Mouse (Mus musculus): ENCODE data around the gene Cabp2.

Gene Cabp2

DNA sequence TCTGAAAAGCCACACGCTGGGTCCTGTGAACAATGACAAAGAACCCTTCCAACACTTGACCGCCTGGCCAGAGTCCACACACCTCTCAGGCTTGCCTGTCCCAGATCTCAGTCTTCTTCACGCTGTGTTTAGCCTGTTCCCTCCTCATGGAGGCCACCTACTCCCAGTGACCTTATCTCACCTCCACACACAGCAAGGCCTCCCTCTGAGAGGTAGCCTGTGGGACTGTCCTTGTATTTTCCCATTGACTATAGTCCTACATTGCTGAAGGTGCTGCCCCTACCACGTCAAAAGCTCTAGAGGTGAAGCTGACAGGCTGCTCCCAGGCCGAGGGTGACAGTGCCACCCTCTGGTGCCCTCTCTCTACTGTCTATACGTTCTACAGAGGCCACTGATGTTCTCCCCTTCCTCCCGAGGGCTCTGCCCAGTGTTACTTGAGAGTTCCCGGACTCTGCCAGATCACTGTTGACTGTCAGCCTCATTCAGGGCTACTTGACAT lies 818 bp upstream of the Cabp2 start:
- in situ Hi-C loops (cut with MboI, MseI) = no loop called here

GRCm38 (mm10) chr19:4082219-4082965 lies 1.0 kb downstream of the Cabp2 start:
- in situ Hi-C loops (cut with MboI, MseI) = no loop called here

GRCm38 (mm10) chr19:4083316-4083715 lies 1.9 kb downstream of the Cabp2 start:
- in situ Hi-C loops (cut with MboI, MseI) = no loop called here

- in situ Hi-C loops (cut with MboI, MseI) = no loop called here
These were observed 2.4 kb downstream of the Cabp2 start for GRCm38 (mm10) chr19:4083826-4084225.

GRCm38 (mm10) chr19:4084984-4085383 lies 3.6 kb downstream of the Cabp2 start:
- in situ Hi-C loops (cut with MboI, MseI) = loop anchor here (5.0 kb wide), 1 partner anchor 68 kb away; no protein-coding TSS in a partner anchor

- in situ Hi-C loops (cut with MboI, MseI) = loop anchor here (5.0 kb wide), 1 partner anchor 69 kb away; no protein-coding TSS in a partner anchor
These were observed 4.8 kb downstream of the Cabp2 start for GRCm38 (mm10) chr19:4086156-4086555.

DNA sequence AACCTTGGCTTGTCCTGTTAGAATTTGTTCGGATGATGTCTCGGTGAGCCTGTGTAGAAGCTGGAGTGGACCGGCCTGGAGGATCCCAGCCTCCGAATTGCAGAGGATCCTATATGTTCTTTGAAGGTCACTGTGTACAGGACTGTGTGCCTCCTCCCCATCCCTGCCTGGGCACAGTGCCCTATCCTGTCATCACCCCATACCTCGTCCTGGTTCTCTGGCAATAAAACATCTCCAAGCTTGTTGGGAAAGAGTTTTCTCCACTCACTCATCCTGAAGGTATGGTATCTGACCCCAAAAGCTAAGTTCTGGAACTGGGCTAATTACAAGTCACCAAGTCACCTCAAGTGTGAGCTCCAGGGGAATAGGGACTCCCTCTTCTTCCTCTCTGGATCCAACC lies 5.7 kb downstream of the Cabp2 start:
- in situ Hi-C loops (cut with MboI, MseI) = loop anchor here (5.0 kb wide), 1 partner anchor 70 kb away; no protein-coding TSS in a partner anchor

- in situ Hi-C loops (cut with MboI, MseI) = loop anchor here (5.0 kb wide), 1 partner anchor 71 kb away; no protein-coding TSS in a partner anchor
These were observed 6.8 kb downstream of the Cabp2 start for GRCm38 (mm10) chr19:4088146-4088545.

- in situ Hi-C loops (cut with MboI, MseI) = loop anchor here (5.0 kb wide), 1 partner anchor 72 kb away; no protein-coding TSS in a partner anchor
These were observed 7.8 kb downstream of the Cabp2 start for GRCm38 (mm10) chr19:4089128-4089527.

DNA sequence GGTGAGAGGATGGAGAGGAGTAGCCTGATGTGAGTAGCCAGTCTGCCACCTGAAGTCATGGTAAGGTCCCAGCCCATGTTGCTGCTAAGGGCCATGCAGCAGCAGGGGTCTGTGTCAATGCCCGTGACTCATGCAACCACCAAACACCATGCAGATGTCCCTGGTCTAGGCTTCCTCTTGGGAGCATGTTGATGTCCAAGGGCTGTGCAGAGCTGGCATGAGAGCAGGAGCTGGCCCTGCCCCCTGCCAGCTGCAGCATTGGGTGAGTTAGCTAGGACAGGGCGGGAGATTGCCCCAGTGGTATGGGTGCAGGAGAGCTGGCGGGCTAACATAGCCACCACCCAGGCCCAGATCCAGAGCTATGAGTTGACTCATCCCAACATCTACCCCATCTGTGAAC lies 9.1 kb downstream of the Cabp2 start:
- in situ Hi-C loops (cut with MboI, MseI) = no loop called here

DNA sequence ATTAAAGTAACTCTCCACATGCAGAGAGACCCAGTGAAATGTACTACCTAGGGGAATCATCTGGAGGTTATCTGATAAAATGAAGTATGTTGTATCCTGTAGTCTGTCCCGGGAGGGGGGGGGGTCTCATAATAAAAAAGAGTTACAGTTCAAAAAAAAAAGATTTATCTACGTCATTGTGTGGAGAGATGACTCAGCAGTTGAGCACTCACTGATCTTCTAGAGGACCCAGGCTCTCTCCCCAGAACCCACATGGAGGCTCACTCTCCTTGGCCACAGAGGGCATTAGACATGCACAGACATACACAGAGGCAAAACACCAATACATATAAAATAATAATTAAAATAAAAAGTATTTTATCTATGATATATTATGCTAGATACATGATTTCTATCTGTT lies 10.0 kb downstream of the Cabp2 start:
- in situ Hi-C loops (cut with MboI, MseI) = no loop called here

GRCm38 (mm10) chr19:4092750-4093149 lies 11.4 kb downstream of the Cabp2 start:
- in situ Hi-C loops (cut with MboI, MseI) = no loop called here

GRCm38 (mm10) chr19:4093772-4094171 lies 12.4 kb downstream of the Cabp2 start:
- in situ Hi-C loops (cut with MboI, MseI) = no loop called here

DNA sequence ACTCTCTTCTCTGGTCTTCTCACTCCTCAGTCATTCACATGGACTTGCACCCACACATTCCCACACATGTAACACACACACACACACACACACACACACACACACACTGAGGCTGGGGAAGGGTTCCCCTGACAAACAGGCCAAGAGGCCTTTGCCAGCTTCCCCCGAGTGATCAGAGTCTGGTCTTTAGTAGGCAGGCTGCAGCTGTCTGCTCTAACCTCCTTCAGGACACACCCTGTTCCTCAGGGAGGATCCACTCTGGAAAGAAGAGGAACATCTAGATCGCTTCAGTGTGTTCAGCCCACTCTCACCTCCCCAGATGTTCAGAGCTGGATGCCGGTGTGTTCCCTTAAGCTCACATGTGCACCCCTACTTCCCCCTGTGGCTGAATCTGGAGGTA lies 13.0 kb downstream of the Cabp2 start:
- in situ Hi-C loops (cut with MboI, MseI) = no loop called here

DNA sequence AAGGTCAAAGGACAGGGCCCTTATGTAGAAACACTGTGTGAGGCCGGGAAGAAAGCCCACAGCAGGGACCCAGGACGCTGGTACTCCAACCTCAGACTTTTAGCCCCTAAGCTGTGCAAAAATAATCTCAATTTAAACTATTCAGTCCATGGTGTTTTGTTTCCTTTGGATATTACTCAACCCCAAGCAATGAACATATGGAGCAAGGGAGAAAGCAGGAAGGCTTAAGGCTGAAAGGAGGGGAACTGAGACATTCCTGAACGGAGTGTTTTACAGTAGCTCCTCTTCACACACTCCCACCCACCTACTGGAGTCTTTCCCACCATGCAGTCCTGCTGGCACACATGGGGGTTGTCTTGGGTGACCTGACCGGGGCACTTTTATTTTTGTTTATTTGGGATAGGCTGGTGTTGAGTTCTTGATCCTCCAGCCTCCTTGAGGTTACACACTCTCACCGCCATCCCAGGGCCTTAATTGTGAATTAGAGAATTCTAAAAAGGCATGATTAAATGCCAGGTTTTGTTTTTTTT lies 13.5 kb downstream of the Cabp2 start:
- in situ Hi-C loops (cut with MboI, MseI) = no loop called here

DNA sequence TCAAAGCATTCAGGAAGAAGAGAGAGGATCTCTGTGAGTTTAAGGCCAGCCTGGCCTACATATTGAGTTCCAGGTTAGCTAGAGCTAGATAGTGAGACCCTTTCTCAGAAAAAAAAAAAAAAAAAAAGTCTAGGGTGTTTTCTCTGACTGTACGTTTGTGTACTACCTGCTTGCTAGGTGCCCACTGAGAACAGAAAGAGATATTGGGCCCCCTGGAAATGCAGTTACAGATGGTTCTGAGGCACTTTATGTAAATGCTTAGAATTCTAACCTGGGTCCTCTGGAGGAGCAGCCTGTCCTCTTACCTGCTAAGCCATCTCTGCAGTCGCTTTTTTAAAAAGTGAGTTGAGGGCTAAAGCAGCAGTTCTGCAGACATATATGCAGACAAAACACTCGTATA lies 14.4 kb downstream of the Cabp2 start:
- in situ Hi-C loops (cut with MboI, MseI) = no loop called here

GRCm38 (mm10) chr19:4096642-4097440 lies 15.5 kb downstream of the Cabp2 start, which contains the start of gene Cdk2ap2:
Gene Cdk2ap2 (plus strand): TSS chr19:4097182.
- in situ Hi-C loops (cut with MboI, MseI) = no loop called here

DNA sequence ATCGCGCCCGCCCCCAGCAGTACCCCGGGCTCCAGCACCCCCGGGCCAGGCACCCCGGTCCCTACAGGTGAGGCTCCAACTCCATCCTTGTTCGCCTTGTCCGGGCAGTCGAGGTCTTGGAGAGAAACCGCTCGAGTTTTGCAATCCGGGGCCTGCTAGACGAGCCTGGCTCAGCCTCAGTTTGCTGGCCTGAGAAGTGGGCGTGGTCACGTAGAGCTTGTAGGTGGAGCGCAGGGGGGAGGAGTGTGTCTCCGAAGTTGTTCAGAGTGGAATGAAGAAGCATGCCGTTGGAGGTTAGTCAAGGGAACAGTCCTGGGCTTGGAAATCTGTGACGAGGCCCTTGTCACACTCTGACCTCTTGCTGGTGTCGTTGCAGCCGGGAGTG lies 16.1 kb downstream of the Cabp2 start:
- in situ Hi-C loops (cut with MboI, MseI) = no loop called here

- in situ Hi-C loops (cut with MboI, MseI) = no loop called here
These were observed 17.0 kb downstream of the Cabp2 start for GRCm38 (mm10) chr19:4098426-4098825.

DNA sequence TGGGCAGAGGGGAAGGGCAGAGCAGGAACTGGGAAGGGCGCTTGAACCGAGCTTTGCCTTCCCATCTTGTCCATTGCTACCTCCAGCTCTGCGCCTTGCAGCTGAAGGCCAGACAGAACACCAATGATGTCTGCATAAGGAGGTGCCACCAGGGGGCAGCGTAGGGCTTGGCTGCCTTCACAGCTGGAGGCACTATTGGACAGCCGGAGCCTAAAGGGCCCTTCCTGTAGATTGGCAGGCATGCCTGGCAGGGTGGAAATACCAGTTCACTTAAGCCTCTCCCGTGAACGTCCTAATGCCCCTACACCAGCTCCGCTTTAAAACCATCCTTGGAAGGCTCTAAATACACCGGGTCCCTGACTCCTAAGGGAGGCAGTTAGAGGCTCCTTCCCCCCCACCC lies 17.7 kb downstream of the Cabp2 start:
- in situ Hi-C loops (cut with MboI, MseI) = no loop called here

DNA sequence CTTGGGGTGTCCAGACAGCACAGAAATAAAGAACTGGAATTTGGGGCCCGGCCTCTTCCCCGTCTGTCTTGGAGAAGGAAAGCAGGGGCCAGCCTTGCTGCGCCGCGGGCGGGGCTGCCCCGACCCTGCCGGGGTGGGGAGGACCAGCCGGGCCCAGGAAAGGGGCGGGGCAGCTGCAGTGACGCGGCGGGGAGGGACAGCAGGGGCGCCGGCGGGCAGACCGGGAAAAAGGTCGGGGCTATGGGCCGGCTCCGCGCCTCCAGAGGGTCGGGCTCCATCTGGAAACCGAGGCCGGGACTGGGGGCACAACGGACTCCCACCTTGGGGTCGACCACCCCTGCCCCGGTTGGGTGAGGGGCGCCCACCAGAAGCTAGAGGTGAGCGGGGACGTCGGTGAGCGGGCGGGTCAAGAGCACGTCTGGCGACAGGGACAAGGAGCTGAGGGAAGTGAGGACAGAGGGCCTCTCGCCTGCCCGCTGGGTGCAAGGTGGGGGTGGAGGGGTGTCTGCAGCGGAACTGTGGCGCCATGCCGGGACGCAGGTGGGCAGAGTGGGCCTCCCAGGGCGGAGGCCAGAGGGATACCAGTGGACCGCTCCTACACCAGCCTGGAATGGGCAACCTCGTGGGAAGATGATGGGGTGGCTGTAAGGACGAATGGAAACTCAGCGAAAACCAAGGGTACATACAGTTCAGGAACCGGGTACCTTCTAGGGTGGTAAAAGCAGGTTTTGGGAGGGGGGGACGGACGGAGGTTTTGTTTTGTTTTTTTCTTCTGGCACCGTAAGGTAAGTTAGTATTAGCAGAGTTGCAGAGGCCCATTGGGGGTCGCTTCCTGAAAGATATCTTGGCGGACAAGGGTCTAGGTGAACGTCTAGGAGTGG lies 18.7 kb downstream of the Cabp2 start, which contains the start of gene Pitpnm1:
Gene Pitpnm1 (plus strand): TSS at position 162 of the 881 bp plus-strand sequence.
- in situ Hi-C loops (cut with MboI, MseI) = no loop called here
